ENCODE assay signal across 10 mouse cellular contexts in the genomic region with DNA sequence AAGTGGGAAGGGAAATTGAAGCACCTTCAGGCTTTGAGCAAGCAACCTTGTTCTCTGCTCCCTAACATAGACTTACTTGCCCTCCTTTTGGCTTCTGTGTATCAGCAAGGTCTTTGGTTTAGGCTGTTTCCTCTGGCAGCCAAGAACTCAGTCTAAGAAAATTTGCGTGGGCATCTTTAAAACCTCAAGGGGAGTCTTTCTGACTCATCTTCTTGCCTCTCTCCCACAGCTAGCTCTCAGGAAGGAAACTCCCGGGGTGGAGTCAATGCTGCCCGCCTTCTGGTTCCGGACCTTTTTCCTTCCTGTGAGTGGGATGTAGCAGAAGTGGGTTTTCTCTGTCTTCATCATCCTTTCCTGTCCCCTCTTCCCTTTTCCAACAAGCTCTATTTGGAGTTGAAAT. TPM values are rescaled to one million over a fixed set of nuclear protein-coding genes. Genes with fewer than 3 reads are reported as not detected.
DNase-seq lines count a peak whose midpoint lies in the region; ATAC-seq lines count a peak whose summit lies in the region.
"Had no signal": no experiment of that assay in that cellular context is flagged by ENCODE, and none has a peak within 500 bp of the region (broad histone marks: within the 10 kb centered on the region; RNA-seq: fewer than 3 reads in every experiment).

No protein-coding gene starts in this region.

- peak; percentile 10 for DNase-seq in adrenal gland, postnatal 14 days
- no peak for DNase-seq in adrenal gland, adult (ENCODE audit: inconsistent age in 2 of 2, low spot score in 1 of 2)
- DNase-seq in right cerebral cortex, adult 2 months (ENCODE audit: low spot score in 2 of 2) = peak; percentile 18 to 60
- DNase-seq in right cerebral cortex, postnatal 14 days = no peak
- peak; percentile 11 for DNase-seq in thymus, postnatal 4 days
- DNase-seq in adrenal gland, postnatal 4 days (ENCODE audit: low spot score in 2 of 2) = no peak
- DNase-seq in layer of hippocampus, postnatal 14 days (ENCODE audit: low spot score in 2 of 2) = no peak
- DNase-seq: spleen, adult 18-20 months had no signal

- ATAC-seq in megakaryocyte, adult 5-6 weeks (ENCODE audit: poor library complexity, severe bottlenecking) = peak; percentile 22
- ATAC-seq: intestine, embryonic 16.5 days had no signal

RNA-seq across cellular contexts. Expression of a gene that starts 48.2 kb away (rescaled TPM):
- 9.2 and 13.0 TPM in 2 replicates for total RNA-seq in adrenal gland, postnatal 14 days (2021)
- total RNA-seq in megakaryocyte, adult 5-6 weeks (2015) = 21.0 and 23.9 TPM in 2 replicates
- total RNA-seq in megakaryocyte, adult 5-6 weeks (2017) = 20.0 and 21.0 TPM in 2 replicates
- 10 to 100 TPM; 10.5 to 20.1 TPM for total RNA-seq in adrenal gland, postnatal 4 days (2021)
- 10 to 100 TPM; 16.3 to 18.8 TPM for total RNA-seq in layer of hippocampus, postnatal 14 days (2021)

Comparison
In these comparisons a context has a peak if more than half of its experiments do, and no peak if none do; other contexts are left out.
1. DNase-seq: peak in adrenal gland, postnatal 14 days (single experiment), right cerebral cortex, adult 2 months (2 of 2) and thymus, postnatal 4 days (single experiment); none in adrenal gland, adult (0 of 2), right cerebral cortex, postnatal 14 days (single experiment), adrenal gland, postnatal 4 days (0 of 2) and layer of hippocampus, postnatal 14 days (0 of 2).